ENCODE assay signal across 14 mouse cellular contexts in genomic region chr1:88638622-88639021, GRCm38 (mm10).
DNase-seq lines count a peak whose midpoint lies in the region; ATAC-seq and TF ChIP-seq lines count a peak whose summit lies in the region.
"Had no signal": no experiment of that assay in that cellular context is flagged by ENCODE, and none has a peak within 500 bp of the region (broad histone marks: within the 10 kb centered on the region; RNA-seq: fewer than 3 reads in every experiment).

No protein-coding gene starts in this region.

- H3K9ac ChIP-seq in stomach, postnatal 0 days (ENCODE audit: low read length), result no peak overlapping the region
- H3K9ac ChIP-seq: heart, embryonic 12.5 days; liver, embryonic 12.5 days; midbrain, embryonic 12.5 days had no signal

- H3K4me2 ChIP-seq in stomach, postnatal 0 days (replicated peaks; ENCODE audit: low read depth), result no peak overlapping the region
- H3K4me2 ChIP-seq: liver, embryonic 12.5 days; midbrain, embryonic 12.5 days had no signal

- H3K27ac ChIP-seq in stomach, postnatal 0 days (replicated peaks), result no peak overlapping the region
- H3K27ac ChIP-seq: hindbrain, postnatal 0 days; liver, embryonic 12.5 days; midbrain, embryonic 12.5 days had no signal

- no peak for TF ChIP-seq CTCF in stomach, postnatal 0 days (IDR thresholded peaks at IDR 0.05; ENCODE audit: low read depth)

- no peaks in the 10 kb centered on the region for H3K36me3 ChIP-seq in stomach, postnatal 0 days (ENCODE audit: control insufficient read depth, insufficient read depth, low read length)
- H3K36me3 ChIP-seq: heart, embryonic 12.5 days; liver, embryonic 12.5 days; midbrain, embryonic 12.5 days had no signal

- no peak for TF ChIP-seq EP300 in stomach, postnatal 0 days (optimal IDR thresholded peaks at IDR 0.05)

- 60% methylated on average over 4 of the region's 4 CpGs for WGBS in stomach, postnatal 0 days

- H3K4me3 ChIP-seq in stomach, postnatal 0 days (ENCODE audit: low read depth, low read length), result no peak overlapping the region
- H3K4me3 ChIP-seq: erythroblast, embryonic 14.5 days; heart, embryonic 12.5 days; liver, embryonic 12.5 days; midbrain, embryonic 12.5 days had no signal

- no peaks in the 10 kb centered on the region for H3K27me3 ChIP-seq in stomach, postnatal 0 days (ENCODE audit: control insufficient read depth, insufficient read depth, low read length)
- H3K27me3 ChIP-seq: heart, embryonic 12.5 days; liver, embryonic 12.5 days; midbrain, embryonic 12.5 days had no signal

- no peaks in the 10 kb centered on the region for H3K4me1 ChIP-seq in stomach, postnatal 0 days (replicated peaks; ENCODE audit: control insufficient read depth, insufficient read depth)

- no peaks in the 10 kb centered on the region for H3K9me3 ChIP-seq in stomach, postnatal 0 days (ENCODE audit: control insufficient read depth, low read length)
- H3K9me3 ChIP-seq: heart, embryonic 12.5 days; liver, embryonic 12.5 days; midbrain, embryonic 12.5 days had no signal

- peak; percentile 36 for DNase-seq in kidney, adult 8-10 months
- DNase-seq in kidney, adult 11 months, result no peak
- DNase-seq in kidney, postnatal 36 days, result peak; percentile 40 to 54
- peak; percentile 69 for DNase-seq in stomach, postnatal 0 days (ENCODE audit: low spot score)
- DNase-seq in left cerebral cortex, adult 18-20 months (ENCODE audit: low spot score in 2 of 2), result no peak
- DNase-seq in liver, result no peak
- no peak for DNase-seq in right cerebral cortex, postnatal 4 days
- DNase-seq: right cerebral cortex, postnatal 25 days had no signal

- peak; percentile 37 for ATAC-seq in activated CD4-positive, CD25-positive, alpha-beta regulatory T cell, adult 4 months
- peak; percentile 62 for ATAC-seq in stomach, postnatal 0 days (ENCODE audit: low FRiP score, low TSS enrichment)
- ATAC-seq: hindbrain, postnatal 0 days; liver, embryonic 12.5 days had no signal

Comparison
In these comparisons a context has a peak if more than half of its experiments do, and no peak if none do; other contexts are left out.
1. DNase-seq: peak in kidney, adult 8-10 months (2 of 2), kidney, postnatal 36 days (2 of 2) and stomach, postnatal 0 days (single experiment); none in kidney, adult 11 months (single experiment), left cerebral cortex, adult 18-20 months (0 of 2), liver (single experiment) and right cerebral cortex, postnatal 4 days (single experiment).